Mouse (Mus musculus) ES-E14 (cell line): ENCODE measurements at regions not wholly inside any gene's neighbourhood (a gene's known extent, or its start where the extent isn't known, plus 50 kb on each side); places are given as distances from the start of the nearest gene placed in this dataset.

Source experiments
- CHD2 ChIP-seq: IDR thresholded peaks from 2 replicates; pipeline ENCODE4 v1.6.1; 2014; ENCODE audit warnings: mild to moderate bottlenecking, low read depth, low read length, inconsistent platforms
- ZNF384 ChIP-seq: IDR thresholded peaks from 2 replicates; pipeline ENCODE4 v1.6.1; 2012; ENCODE audit warnings: low read depth, low read length, inconsistent platforms

DNA sequence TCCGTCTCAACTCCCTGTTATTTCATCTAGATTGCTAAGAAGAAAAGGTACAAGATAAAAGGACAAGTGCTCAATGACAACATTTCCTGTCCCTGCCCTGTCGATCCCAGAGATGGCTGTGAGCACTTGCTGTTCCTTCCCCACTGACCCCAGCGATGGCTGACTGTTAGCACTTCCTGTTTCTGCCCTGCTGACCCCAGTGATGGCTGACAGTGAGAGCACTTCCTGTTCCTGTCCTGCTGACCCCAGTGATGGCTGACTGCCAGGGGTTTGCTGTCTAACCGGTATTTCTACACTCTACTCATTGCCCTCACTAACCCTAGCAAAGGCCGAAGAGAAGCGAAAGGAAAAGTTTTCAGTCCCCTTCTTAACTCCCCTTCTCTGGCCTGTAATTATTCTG, 140.3 kb downstream of the Etnk1 start:
- TF ChIP-seq CHD2 (no peak), ZNF384 (no peak)
